Mouse (Mus musculus) heart, postnatal 25 days (tissue): ENCODE data around the gene Slc7a8. TPM values are rescaled to one million over a fixed set of nuclear protein-coding genes. Genes with fewer than 3 reads are reported as not detected.
"Not testable (repeated sequence)": the region's sequence is repeated elsewhere in the genome, so short reads cannot be mapped to it uniquely, and the experiment has no call there.

Experiments used
- DNase-seq: peaks from one replicate; pipeline ENCODE4 v3.0.0; 2022; ENCODE audit warnings: low spot score
- intact Hi-C: fragments of 180-260 bp; cut with DNase I; formaldehyde crosslinking; loops from one replicate; pipeline ENCODE4 v1.15.1; 2025
- total RNA-seq, 2 experiments: library from RNA; stranded (reverse); gene quantifications; 2 replicates each; pipeline ENCODE4 v1.2.3; 2021

Gene Slc7a8
- total RNA-seq, 2 experiments from 2014 or later, result 2.4 to 2.8 TPM

- DNase-seq, result no peak
- intact Hi-C loops, result no loop called here
These were observed 1.2 kb upstream of the Slc7a8 start for GRCm38 (mm10) chr14:54782971-54783370.

GRCm38 (mm10) chr14:54780836-54781609, 723 bp downstream of the Slc7a8 start:
- peak; percentile 21 for DNase-seq
- intact Hi-C loops, result no loop called here

- DNase-seq, result no peak
- intact Hi-C loops, result no loop called here
These were observed 1.7 kb downstream of the Slc7a8 start for GRCm38 (mm10) chr14:54780084-54780483.

- DNase-seq, result no peak
- intact Hi-C loops, result no loop called here
These were observed 3.9 kb downstream of the Slc7a8 start for GRCm38 (mm10) chr14:54777893-54778292.

- intact Hi-C loops, result no loop called here
- DNase-seq, result no peak
These were observed 5.0 kb downstream of the Slc7a8 start for GRCm38 (mm10) chr14:54776768-54777167.

- DNase-seq, result no peak
- intact Hi-C loops, result no loop called here
These were observed 6.2 kb downstream of the Slc7a8 start for GRCm38 (mm10) chr14:54775534-54776041.

GRCm38 (mm10) chr14:54772333-54772856, 9.4 kb downstream of the Slc7a8 start:
- DNase-seq, result no peak
- intact Hi-C loops, result loop anchor here (5.0 kb wide), 1 partner anchor 35 kb away; no protein-coding TSS in a partner anchor

- DNase-seq, result no peak
- intact Hi-C loops, result loop anchor here (5.0 kb wide), 1 partner anchor 33 kb away; no protein-coding TSS in a partner anchor
These were observed 11.4 kb downstream of the Slc7a8 start for GRCm38 (mm10) chr14:54770373-54770772.

- DNase-seq, result no peak
- intact Hi-C loops, result no loop called here
These were observed 12.7 kb downstream of the Slc7a8 start for GRCm38 (mm10) chr14:54769068-54769425.

- no peak for DNase-seq
These were observed 13.3 kb downstream of the Slc7a8 start for GRCm38 (mm10) chr14:54768314-54769067.

GRCm38 (mm10) chr14:54766937-54767336, 14.8 kb downstream of the Slc7a8 start:
- intact Hi-C loops, DNase-seq: not testable (repeated sequence)

More at GRCm38 (mm10) chr14:54768314-54769067, 13.3 kb downstream of the Slc7a8 start:
- intact Hi-C loops, result no loop called here

- no peak for DNase-seq
- intact Hi-C loops, result no loop called here
These were observed 25.4 kb downstream of the Slc7a8 start for GRCm38 (mm10) chr14:54756382-54756781.

GRCm38 (mm10) chr14:54754602-54755018, 27.1 kb downstream of the Slc7a8 start:
- peak; percentile 44 for DNase-seq
- intact Hi-C loops, result no loop called here

GRCm38 (mm10) chr14:54753986-54754601, 27.7 kb downstream of the Slc7a8 start:
- intact Hi-C loops, result no loop called here

GRCm38 (mm10) chr14:54752938-54753337, 28.8 kb downstream of the Slc7a8 start:
- intact Hi-C loops, result no loop called here
- DNase-seq, result no peak

More at GRCm38 (mm10) chr14:54753986-54754601, 27.7 kb downstream of the Slc7a8 start:
- DNase-seq, result no peak

- intact Hi-C loops, result no loop called here
- DNase-seq, result no peak
These were observed 30.0 kb downstream of the Slc7a8 start for GRCm38 (mm10) chr14:54751768-54752167.

- intact Hi-C loops, result no loop called here
- DNase-seq, result no peak
These were observed 32.5 kb downstream of the Slc7a8 start for GRCm38 (mm10) chr14:54749238-54749637.

- DNase-seq, result peak; percentile 28
- intact Hi-C loops, result no loop called here
These were observed 33.5 kb downstream of the Slc7a8 start for GRCm38 (mm10) chr14:54747942-54748917.

GRCm38 (mm10) chr14:54746038-54746437, 35.7 kb downstream of the Slc7a8 start:
- intact Hi-C loops, result no loop called here
- DNase-seq, result no peak
